Mouse (Mus musculus) gastrocnemius, postnatal 25 days (tissue): ENCODE results near the gene Gm10273. TPM values are rescaled to one million over a fixed set of nuclear protein-coding genes. Genes with fewer than 3 reads are reported as not detected.
"Not testable (repeated sequence)": the region's sequence is repeated elsewhere in the genome, so short reads cannot be mapped to it uniquely, and the experiment has no call there.

ENCODE experiments used
- DNase-seq: peaks from one replicate; pipeline ENCODE4 v3.0.0; 2022
- long read RNA-seq, 2 experiments: library from polyadenylated mRNA; stranded (forward); transcript quantifications; one replicate each; pipeline ENCODE4 v2.0.0; 2021
- total RNA-seq, 2 experiments: library from RNA; stranded (reverse); gene quantifications; 1 replicate in 1 of 2; 2 replicates in 1 of 2; pipeline ENCODE4 v1.2.3; 2021

The Gm10273 gene
- total RNA-seq = 100 to 1,000 TPM; 114 to 136 TPM
- long read RNA-seq, experiment 1, transcript Gm10273-201 (1 exons, 1,126 nt) = major isoform, 15 of 15 reads
- long read RNA-seq, experiment 1, partial matches to known transcripts = 0 of 15 reads
- long read RNA-seq, experiment 1, other reads (novel, unspliced or antisense) = 0 of 15 reads
- long read RNA-seq, experiment 2, transcript Gm10273-201 (1 exons, 1,126 nt) = major isoform, 7 of 7 reads
- long read RNA-seq, experiment 2, partial matches to known transcripts = 0 of 7 reads
- long read RNA-seq, experiment 2, other reads (novel, unspliced or antisense) = 0 of 7 reads

- DNase-seq = not testable (repeated sequence)
Measured at GRCm38 (mm10) chr10:59395461-59395860, at the start of gene Gm10273. Gm10273 (plus strand) TSS chr10:59395632.

DNA sequence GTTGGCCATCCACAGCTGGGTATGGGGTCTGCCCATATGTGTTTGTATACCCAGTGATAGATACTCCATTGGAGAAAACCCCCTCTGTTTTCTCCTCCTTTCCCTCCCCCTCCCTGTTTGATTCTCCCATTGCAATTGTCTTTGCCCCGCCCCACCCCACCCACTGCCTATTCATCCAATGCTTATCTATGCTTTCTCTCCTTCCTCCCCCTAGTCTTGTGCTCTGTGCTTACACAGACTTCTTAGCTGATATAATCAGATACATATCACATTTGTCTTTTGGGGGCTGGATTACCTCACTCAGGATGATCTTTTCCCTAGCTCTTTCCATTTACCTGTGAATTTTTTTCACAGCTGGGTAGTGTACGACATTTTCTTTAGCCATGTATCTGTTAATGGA is 48.9 kb upstream of the Gm10273 start:
- DNase-seq = no peak

DNA sequence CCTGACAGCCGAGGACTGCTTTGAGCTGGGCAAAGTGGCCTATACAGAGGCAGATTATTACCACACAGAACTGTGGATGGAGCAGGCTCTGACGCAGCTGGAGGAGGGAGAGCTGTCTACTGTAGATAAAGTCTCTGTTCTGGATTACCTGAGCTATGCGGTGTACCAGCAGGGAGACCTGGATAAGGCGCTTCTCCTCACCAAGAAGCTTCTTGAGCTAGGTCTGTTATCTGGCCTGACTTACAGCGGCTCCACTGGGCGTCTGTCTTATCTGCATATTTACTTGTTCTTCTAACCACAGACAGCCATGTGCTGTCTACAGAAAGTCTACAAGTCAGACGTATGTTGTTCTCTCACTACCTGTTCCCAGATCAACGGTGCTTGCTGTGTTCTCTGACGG is 47.2 kb upstream of the Gm10273 start:
- DNase-seq = no peak

- no peak for DNase-seq
Measured at GRCm38 (mm10) chr10:59349536-59349935, 45.9 kb upstream of the Gm10273 start.

DNA sequence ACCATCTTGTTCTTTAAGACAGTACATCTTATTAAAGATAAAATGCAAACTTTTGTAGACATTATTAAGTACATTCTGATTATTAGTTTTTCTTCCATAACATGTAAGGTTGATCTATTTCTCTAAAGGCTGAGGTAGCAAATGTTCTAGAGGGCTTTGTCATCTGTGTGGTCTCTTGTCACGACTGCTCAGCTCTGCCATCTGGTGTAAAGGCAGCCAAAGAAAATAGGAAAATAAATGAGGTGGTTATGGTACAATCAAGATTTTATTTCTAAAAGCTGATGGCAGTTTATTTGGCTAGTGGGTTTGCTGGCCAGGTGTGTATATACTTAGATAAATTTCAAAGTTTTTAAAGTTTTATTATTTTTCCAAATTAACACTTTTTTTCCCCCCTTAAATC is 42.4 kb upstream of the Gm10273 start:
- DNase-seq = no peak

DNA sequence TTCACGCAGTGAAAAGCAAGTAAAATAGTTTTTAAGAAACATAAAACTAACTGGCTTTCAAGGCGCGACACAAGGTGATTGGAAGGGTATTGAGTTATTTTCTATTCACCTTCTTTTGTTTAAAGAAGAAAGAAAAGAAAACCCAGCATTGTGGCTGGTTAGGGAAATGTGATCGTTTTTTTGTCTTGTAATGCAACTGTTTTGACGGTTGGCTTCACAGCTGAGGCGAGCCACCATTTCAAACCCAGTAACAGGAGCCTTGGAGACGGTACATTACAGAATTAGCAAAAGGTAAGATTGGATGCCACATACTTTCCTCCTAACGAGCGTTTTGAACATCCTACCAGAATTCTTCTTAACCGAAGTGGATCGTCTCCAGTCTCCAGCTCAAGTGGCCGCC is 41.3 kb upstream of the Gm10273 start:
- DNase-seq = no peak

DNA sequence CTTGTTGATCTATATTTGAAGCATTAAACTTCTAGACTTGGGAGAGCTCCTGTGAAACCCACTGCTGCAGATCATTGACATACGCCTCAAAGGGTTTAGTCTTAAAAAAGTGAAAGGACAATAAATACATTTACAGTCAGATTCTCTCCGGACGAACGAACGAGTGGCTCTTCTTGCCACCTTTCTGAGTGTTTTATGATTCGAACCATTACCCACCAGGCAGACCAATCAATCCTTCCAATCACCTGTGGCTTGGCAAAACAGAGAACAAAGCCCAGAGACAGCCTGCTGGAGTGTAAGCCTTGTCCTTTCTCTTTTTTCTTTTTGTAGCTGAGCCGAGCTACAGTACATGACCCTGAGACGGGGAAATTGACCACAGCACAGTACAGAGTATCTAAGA is 40.4 kb upstream of the Gm10273 start:
- no peak for DNase-seq

DNA sequence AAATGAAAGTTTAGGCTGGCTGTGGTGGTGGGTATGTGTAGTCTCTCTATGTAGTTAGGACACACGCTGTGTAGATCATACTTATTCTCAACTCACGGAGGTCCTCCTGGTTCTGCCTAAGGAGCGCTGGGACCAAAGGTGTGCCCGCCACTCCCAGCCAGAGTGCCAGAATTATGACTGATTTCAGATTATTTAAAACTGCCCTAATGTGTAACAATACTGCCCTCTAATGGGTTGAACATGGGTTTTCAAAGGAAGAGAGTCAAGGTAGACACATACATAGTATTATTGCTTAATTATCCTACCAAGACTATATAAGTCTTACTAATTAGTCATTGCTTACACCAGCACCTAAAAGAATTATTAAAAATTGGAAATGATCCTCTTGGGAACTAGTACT is 36.7 kb upstream of the Gm10273 start:
- DNase-seq = no peak

- no peak for DNase-seq
Measured at GRCm38 (mm10) chr10:59363208-59363607, 32.2 kb upstream of the Gm10273 start.

GRCm38 (mm10) chr10:59364551-59364950 is 30.9 kb upstream of the Gm10273 start:
- no peak for DNase-seq

DNA sequence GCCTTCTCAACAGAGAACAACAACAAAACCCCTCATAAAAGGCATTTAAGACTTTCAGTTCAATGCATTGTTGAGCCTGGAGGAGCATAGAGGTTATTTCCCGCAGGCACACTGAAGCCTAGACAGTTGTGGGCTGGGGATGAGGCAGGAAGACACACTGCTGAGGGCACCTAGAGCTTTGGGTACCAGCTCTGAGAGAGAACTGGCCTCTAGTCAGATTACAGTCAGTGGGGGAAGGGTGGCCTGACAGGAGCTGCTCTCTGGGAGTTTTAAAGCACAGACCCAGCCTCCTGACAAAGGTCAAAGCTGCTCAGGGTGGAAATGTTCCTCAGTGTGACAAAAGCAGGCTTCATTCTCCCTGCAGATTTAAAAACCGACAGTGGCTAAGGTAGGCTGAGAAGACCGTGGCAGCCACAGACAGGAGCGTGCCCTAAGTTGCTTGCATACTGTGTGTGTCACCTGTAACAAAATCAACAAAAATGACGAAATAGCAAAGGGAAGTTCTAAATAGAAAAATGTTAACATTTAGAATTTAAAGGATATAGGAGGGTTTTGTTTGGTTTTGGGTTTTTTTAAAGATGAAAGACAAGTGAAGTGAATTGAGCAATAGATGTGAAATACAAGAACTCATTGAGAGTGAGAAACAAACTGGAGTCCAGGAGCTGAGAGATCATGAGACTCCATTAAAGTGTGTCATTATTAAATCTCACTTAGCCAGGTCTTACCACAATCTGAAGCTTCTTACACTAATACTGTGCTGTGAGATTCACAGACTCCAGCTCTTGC is 29.4 kb upstream of the Gm10273 start:
- DNase-seq = no peak

DNA sequence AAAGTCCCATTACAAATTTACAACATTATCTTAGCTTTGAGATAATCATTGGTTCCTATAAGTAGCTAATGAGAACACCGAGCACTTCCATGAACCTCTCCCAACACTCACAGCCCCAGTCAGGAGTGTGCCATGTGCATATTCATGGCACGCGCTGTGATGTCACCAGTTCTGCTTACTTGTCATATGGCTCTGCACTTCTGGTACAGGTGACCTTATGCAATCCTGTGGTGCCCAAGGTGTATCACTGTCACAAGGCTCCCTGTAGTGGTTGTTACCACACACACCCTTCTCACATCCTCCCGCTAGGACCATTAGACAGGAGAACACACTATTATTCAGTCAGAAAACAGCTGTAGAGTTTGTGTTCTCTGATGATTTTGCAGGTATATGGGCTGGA is 28.7 kb upstream of the Gm10273 start:
- no peak for DNase-seq

GRCm38 (mm10) chr10:59367206-59367605 is 28.2 kb upstream of the Gm10273 start:
- no peak for DNase-seq

- no peak for DNase-seq
Measured at GRCm38 (mm10) chr10:59368729-59369128, 26.7 kb upstream of the Gm10273 start.

DNA sequence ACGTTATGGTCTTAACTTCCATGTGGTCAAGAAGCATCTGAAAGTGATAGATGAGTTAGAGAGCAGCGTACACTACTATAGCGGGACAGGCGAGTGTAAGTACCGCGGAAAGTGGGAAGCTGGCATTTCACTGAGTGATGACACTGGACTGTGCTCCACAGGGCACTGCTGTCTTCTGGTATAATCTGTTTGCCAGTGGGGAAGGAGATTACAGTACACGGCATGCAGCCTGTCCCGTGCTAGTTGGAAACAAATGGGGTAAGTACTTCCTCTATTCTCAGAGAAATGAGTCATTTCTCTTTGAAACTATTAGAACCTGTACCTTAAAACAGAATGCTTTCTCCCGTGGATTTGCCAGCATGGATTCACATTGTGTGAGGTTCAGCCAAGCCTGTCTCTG is 26.0 kb upstream of the Gm10273 start:
- no peak for DNase-seq

DNA sequence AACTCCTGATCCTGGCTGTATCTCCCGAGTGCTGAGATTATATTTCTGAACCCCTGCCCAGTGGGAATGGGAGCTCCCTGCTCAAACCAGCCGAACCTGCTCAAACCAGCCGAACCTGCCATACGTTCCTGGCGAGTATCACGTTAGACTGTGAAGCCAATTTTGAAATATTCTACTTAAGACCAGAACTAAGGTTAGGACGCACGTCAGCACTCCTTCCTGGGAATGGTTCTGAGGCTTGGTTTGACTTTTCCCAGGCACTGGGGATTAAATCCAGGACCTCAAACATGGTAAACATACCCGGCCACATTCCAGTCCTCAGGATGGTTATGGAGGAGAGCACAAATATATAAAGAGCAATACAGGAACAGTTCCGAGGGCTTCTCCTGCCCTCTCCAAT is 17.5 kb upstream of the Gm10273 start:
- DNase-seq = no peak

- DNase-seq = no peak
Measured at GRCm38 (mm10) chr10:59378728-59379127, 16.7 kb upstream of the Gm10273 start.

GRCm38 (mm10) chr10:59379927-59380326 is 15.5 kb upstream of the Gm10273 start:
- DNase-seq = no peak

DNA sequence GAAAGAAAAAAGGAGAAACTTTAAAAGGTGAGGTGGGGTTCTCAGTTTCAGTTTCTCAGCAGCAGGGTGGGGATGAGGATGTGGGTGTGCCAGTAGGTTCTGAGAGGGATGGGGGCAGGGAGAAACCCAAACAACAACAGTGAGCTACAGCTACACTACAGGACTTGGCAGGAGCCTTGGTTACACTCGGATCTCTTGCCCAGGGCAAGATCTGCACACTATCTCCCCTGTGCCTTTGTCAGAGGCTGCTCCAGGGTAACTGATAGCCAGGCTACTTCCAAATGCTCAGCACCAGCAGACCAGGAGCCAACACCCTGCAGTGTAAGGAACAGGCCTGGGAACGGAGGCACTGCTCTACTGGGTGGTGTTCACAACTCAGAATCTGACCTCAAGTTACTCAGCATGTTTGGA is 15.0 kb upstream of the Gm10273 start:
- no peak for DNase-seq

DNA sequence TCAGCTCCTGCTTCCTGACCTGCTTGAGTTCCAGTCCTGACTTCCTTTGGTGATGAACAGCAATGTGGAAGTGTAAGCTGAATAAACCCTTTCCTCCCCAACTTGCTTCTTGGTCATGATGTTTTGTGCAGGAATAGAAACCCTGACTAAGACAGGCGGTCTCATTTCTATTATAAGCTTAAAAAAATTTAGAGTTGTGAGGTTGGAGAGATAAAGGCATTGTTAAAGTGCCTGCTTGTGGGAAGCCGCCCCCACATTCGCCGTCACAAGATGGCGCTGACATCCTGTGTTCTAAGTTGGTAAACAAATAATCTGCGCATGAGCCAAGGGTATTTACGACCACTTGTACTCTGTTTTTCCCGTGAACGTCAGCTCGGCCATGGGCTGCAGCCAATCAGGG is 13.9 kb upstream of the Gm10273 start:
- DNase-seq = not testable (repeated sequence)

- no peak for DNase-seq
Measured at GRCm38 (mm10) chr10:59386951-59387350, 8.5 kb upstream of the Gm10273 start.

DNA sequence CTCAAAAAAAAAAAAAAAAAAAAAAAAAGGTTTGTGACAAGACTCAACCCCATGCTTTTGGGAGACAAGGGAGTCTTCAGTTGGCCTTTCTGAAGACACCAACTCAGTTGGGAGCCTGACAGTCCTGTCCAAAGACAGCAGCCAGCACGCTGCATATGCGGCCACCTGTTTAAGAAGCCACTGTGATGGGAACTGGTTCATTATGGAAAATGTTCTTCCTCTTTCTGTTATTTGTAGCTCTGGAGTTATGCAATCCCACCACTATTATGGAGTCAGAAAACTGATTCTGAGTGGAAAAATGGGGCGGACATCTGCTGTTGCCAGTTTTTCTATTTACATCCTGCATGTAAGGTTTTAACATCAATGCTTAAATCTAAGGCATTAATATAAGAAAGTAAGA is 5.8 kb upstream of the Gm10273 start:
- DNase-seq = no peak

GRCm38 (mm10) chr10:59391907-59392306 is 3.5 kb upstream of the Gm10273 start:
- DNase-seq = no peak
